Mouse (Mus musculus) heart, postnatal 0 days (tissue): ENCODE measurements around the gene Adamtsl4. TPM values are rescaled to one million over a fixed set of nuclear protein-coding genes. Genes with fewer than 3 reads are reported as not detected.

Experiments used
- ATAC-seq: fragments of 200-750 bp; cut with Nextera tagmentation; 2 replicates; pipeline ENCODE4 v1.8.0; 2017; ENCODE audit warnings: low read depth, moderate number of reproducible peaks, moderate library complexity; ENCODE audit not compliant: insufficient read depth
- DNase-seq: peaks from one replicate; pipeline ENCODE4 v3.0.0-alpha.2; 2016; ENCODE audit warnings: low spot score
- H3K27ac ChIP-seq: fragments of 300-500 bp; sonication (generic); 2 replicates; pipeline ENCODE4 v1.5.1; 2014; ENCODE audit warnings: low read depth, mild to moderate bottlenecking
- H3K27me3 ChIP-seq: fragments of 300-500 bp; sonication (generic); 2 replicates; pipeline ENCODE4 v1.6.1; 2014; ENCODE audit warnings: low read length, mixed read lengths; ENCODE audit not compliant: control insufficient read depth, insufficient read depth
- H3K36me3 ChIP-seq: fragments of 300-500 bp; sonication (generic); replicated peaks from 2 replicates; pipeline ENCODE4 v1.6.1; 2014; ENCODE audit warnings: low read length, mixed read lengths; ENCODE audit not compliant: control insufficient read depth, insufficient read depth
- H3K4me1 ChIP-seq: fragments of 300-500 bp; sonication (generic); 2 replicates; pipeline ENCODE4 v1.6.1; 2014; ENCODE audit warnings: antibody characterized with exemption; ENCODE audit not compliant: control insufficient read depth, insufficient read depth
- H3K4me2 ChIP-seq: fragments of 300-500 bp; sonication (generic); 2 replicates; pipeline ENCODE4 v1.6.1; 2014; ENCODE audit warnings: low read depth, mild to moderate bottlenecking, low read length, moderate library complexity
- H3K4me3 ChIP-seq: fragments of 300-500 bp; sonication (generic); 2 replicates; pipeline ENCODE4 v1.5.1; 2014; ENCODE audit warnings: low read depth, low read length
- H3K9ac ChIP-seq: fragments of 300-500 bp; sonication (generic); replicated peaks from 2 replicates; pipeline ENCODE4 v1.6.1; 2014; ENCODE audit warnings: low read depth, low read length, mixed read lengths
- H3K9me3 ChIP-seq: fragments of 300-500 bp; sonication (generic); replicated peaks from 2 replicates; pipeline ENCODE4 v1.6.1; 2016; ENCODE audit warnings: low read length; ENCODE audit not compliant: control insufficient read depth
- CTCF ChIP-seq: IDR thresholded peaks from 2 replicates; pipeline ENCODE4 v1.5.1; 2016; ENCODE audit warnings: antibody characterized with exemption, control low read depth, low read depth
- EP300 ChIP-seq: IDR thresholded peaks from 2 replicates; pipeline ENCODE4 v1.6.1; 2016; ENCODE audit warnings: antibody characterized with exemption, low read depth
- WGBS: fragments of 180-500 bp; shearing (Covaris S2); extraction: QIAGEN DNeasy Blood & Tissue Kit; methylation state at CpG from one replicate; pipeline ENCODE4 v1.1.7; 2014; 5-methylcytosine and 5-hydroxymethylcytosine counted together
- polyA plus RNA-seq: library from polyadenylated mRNA; unstranded; fragments of >200 nt; fragmentation: Nextera tagmentation; extraction: Ambion mirVana; gene quantifications from 2 replicates; pipeline ENCODE4 v1.2.1, GENCODE M21; 2015
- total RNA-seq: library from RNA; depleted of rRNA; stranded (reverse); fragments of >200 nt; gene quantifications from 2 replicates; pipeline ENCODE4 v1.2.3, GENCODE M21; 2014; ENCODE audit warnings: low replicate concordance

The Adamtsl4 gene
- total and polyA plus RNA-seq, 2 experiments from 2014 or later = 7.5 to 20.2 TPM

DNA sequence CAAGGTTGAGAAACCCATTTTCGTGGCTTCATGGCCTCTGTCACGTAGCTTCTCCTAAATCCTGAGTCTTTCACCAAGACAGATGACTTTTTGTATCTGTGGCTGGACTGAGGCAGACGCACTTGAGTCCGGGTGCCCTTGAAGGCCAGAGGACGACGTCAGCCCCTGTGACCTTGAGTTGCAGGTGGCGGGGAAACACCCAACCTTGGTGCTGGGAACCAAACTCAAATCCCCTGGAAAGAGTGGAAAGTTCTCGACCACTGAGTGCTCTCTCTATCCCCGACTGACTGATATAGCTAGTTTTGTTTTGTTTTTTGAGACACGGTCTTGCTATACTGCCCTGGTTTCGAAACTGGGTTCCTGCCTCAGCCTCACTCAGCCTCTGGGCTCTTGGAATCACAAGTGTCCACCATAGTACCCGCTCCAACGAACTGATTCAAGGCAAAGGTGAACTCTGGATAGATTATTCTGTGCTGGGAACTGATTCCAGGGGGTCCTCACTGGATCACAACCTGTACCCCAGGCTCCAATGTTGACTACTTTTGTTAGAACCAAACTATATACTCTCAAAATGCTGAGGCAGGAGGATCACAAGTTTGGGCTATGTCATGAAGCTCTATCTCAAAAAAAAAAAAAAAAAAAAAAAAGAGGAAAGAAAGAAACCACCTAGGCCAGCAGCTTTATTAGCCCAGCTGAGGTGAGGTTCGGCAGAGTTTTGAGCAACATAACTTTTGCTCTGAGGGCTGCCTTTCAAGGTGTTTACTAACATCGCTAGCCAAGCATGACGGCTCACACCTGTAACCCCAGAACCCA lies 36.1 kb downstream of the Adamtsl4 start:
- Histone ChIP-seq H3K4me2 (no peak overlapping the region), H3K9ac (0 out of 2 replicates have a peak overlapping the region, but pooled peaks have one; percentile 32), H3K4me3 (no peak overlapping the region), H3K36me3 (no peaks in the 10 kb centered on the region), H3K27me3 (no peaks in the 10 kb centered on the region), H3K27ac (peak overlapping the region; percentile 90), H3K9me3 (no peaks in the 10 kb centered on the region), H3K4me1 (peaks cover 21% of the 10 kb centered on the region)
- WGBS = 83% methylated on average over 16 of the region's 16 CpGs
- DNase-seq = no peak
- TF ChIP-seq CTCF = no peak
- TF ChIP-seq EP300 = no peak
- ATAC-seq = no peak

- 76% methylated on average over 3 of the region's 3 CpGs for WGBS
- Histone ChIP-seq H3K27me3 (no peaks in the 10 kb centered on the region), H3K9me3 (no peaks in the 10 kb centered on the region), H3K4me1 (peaks cover 21% of the 10 kb centered on the region), H3K36me3 (no peaks in the 10 kb centered on the region), H3K4me2 (no peak overlapping the region), H3K27ac (peak overlapping the region; percentile 90), H3K9ac (0 out of 2 replicates have a peak overlapping the region, but pooled peaks have one; percentile 32), H3K4me3 (no peak overlapping the region)
- DNase-seq = no peak
- no peak for ATAC-seq
- TF ChIP-seq CTCF = no peak
- TF ChIP-seq EP300 = no peak
These were observed 36.7 kb downstream of the Adamtsl4 start for GRCm38 (mm10) chr3:95651033-95651373.

- Histone ChIP-seq H3K4me2 (no peak overlapping the region), H3K27ac (peak overlapping the region; percentile 90), H3K9me3 (no peaks in the 10 kb centered on the region), H3K9ac (0 out of 2 replicates have a peak overlapping the region, but pooled peaks have one; percentile 32), H3K36me3 (no peaks in the 10 kb centered on the region), H3K4me1 (peaks cover 21% of the 10 kb centered on the region), H3K4me3 (no peak overlapping the region), H3K27me3 (no peaks in the 10 kb centered on the region)
- ATAC-seq = peak; percentile 67
- TF ChIP-seq CTCF (no peak), EP300 (peak; percentile 94; the same call in 1 of the 2 replicates)
- 38% methylated on average over 6 of the region's 6 CpGs for WGBS
- DNase-seq = peak; percentile 94
These were observed 37.3 kb downstream of the Adamtsl4 start for GRCm38 (mm10) chr3:95650276-95651032.

DNA sequence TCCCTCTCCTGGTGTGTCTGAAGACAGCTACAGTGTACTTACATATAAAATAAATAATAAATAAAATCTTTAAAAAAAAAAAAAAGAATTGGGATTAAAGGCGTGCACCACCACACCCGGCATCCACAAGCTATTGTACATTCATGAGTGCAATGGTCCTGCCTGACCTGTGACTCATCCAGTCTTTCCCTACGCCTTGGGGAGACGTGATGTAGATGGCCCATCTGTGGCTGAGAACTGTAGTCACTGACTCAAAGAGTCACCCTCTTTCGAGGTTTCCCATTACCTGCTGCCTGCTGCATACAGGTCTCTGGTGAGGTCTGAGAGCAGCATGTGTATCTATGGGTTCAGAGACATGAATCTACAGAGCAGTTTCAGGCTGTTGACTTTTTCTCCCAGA lies 39.7 kb downstream of the Adamtsl4 start:
- DNase-seq = no peak
- H3K4me3 ChIP-seq = no peak overlapping the region
- peaks cover 17% of the 10 kb centered on the region for H3K4me1 ChIP-seq
- no peak overlapping the region for H3K9ac ChIP-seq
- no peak overlapping the region for H3K27ac ChIP-seq
- H3K4me2 ChIP-seq = no peak overlapping the region
- TF ChIP-seq EP300 (no peak), CTCF (no peak)
- 85% methylated on average over 5 of the region's 5 CpGs for WGBS
- no peaks in the 10 kb centered on the region for H3K9me3 ChIP-seq
- H3K27me3 ChIP-seq = no peaks in the 10 kb centered on the region
- no peak for ATAC-seq
- H3K36me3 ChIP-seq = no peaks in the 10 kb centered on the region

DNA sequence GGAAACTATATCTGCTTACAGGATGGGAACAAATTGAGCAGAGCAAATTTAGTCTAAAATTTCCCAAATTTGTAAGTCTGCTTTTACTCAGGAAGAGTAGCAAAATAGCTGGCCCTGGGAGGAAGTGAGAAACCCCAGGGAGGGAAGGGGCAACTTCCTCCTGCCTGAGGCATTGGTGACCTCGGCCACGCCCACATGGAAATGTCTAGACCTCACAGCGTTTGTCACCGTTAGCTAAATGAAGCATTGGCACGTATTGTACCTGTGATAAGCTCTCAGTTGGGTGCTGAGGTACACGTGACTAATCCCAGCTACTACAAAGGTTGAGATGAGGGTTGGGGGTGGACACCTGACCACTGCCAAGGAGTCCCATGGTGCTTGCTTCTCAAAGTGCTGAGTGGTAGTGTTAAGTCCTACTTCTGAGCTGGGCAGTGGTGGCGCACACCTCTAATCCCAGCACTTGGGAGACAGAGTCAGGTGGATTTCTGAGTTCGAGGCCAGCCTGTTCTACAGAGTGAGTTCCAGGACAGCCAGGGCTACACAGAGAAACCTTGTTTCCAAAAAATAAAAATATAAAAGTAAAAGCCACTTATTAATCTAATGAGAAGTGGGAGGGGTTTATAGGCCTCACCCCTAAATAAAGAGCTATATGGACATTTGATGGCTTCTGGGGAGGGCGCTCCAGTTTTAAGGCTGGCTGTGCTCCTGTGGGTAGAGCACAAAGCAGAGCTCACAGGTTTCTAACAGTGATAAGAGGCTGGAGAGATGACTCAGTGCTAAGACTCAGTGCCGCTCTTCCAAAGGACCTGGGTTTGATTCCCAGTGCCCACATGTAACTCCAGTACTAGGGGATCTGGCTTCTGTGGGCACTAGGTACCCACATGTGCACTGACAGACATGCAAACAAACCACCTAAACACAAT lies 42.1 kb downstream of the Adamtsl4 start:
- no peak overlapping the region for H3K9ac ChIP-seq
- no peaks in the 10 kb centered on the region for H3K9me3 ChIP-seq
- peaks cover 7% of the 10 kb centered on the region; the same call in 1 of the 2 replicates for H3K4me1 ChIP-seq
- no peaks in the 10 kb centered on the region for H3K36me3 ChIP-seq
- 0 out of 2 replicates have a peak overlapping the region, but pooled peaks have one; percentile 8 for H3K27ac ChIP-seq
- 45% methylated on average over 10 of the region's 10 CpGs for WGBS
- no peak for TF ChIP-seq CTCF
- H3K27me3 ChIP-seq = no peaks in the 10 kb centered on the region
- ATAC-seq (no peak), DNase-seq (no peak)
- H3K4me2 ChIP-seq = no peak overlapping the region
- no peak overlapping the region for H3K4me3 ChIP-seq
